In genomic region chr9:64926201-64926991, GRCm38 (mm10) we compare ENCODE assay signal across 9 mouse cellular contexts. TPM values are rescaled to one million over a fixed set of nuclear protein-coding genes. Genes with fewer than 3 reads are reported as not detected.
DNase-seq lines count a peak whose midpoint lies in the region; ATAC-seq lines count a peak whose summit lies in the region.
"Had no signal": no experiment of that assay in that cellular context is flagged by ENCODE, and none has a peak within 500 bp of the region (broad histone marks: within the 10 kb centered on the region; RNA-seq: fewer than 3 reads in every experiment).

No protein-coding gene starts in this region.

- peak; percentile 73 to 78 for DNase-seq in adrenal gland, adult (ENCODE audit: inconsistent age in 2 of 2, low spot score in 1 of 2)
- no peak for DNase-seq in adrenal gland, adult 8-10 months
- DNase-seq in 416B (ENCODE audit: low read depth), result peak; percentile 71
- peak; percentile 69 to 84 for DNase-seq in cerebellum, postnatal 25 days
- DNase-seq in left cerebral cortex, postnatal 25 days (ENCODE audit: low spot score in 2 of 2), result peak; percentile 78 to 95

- no peak overlapping the region for H3K9ac ChIP-seq in heart, embryonic 16.5 days (ENCODE audit: low read length)
- no peak overlapping the region for H3K9ac ChIP-seq in stomach, embryonic 15.5 days
- no peak overlapping the region for H3K9ac ChIP-seq in kidney, embryonic 16.5 days (replicated peaks; ENCODE audit: low read length)

- no peaks in the 10 kb centered on the region for H3K27me3 ChIP-seq in heart, embryonic 16.5 days (ENCODE audit: control insufficient read depth, insufficient read depth, low read length)
- no peaks in the 10 kb centered on the region for H3K27me3 ChIP-seq in stomach, embryonic 15.5 days (replicated peaks)
- H3K27me3 ChIP-seq in kidney, embryonic 16.5 days (ENCODE audit: insufficient read depth, low read length), result no peaks in the 10 kb centered on the region

- H3K4me1 ChIP-seq in heart, embryonic 16.5 days (ENCODE audit: control insufficient read depth, insufficient read depth, low read length), result peaks cover 23% of the 10 kb centered on the region
- H3K4me1 ChIP-seq in stomach, embryonic 15.5 days, result no peaks in the 10 kb centered on the region
- H3K4me1 ChIP-seq in kidney, embryonic 16.5 days (ENCODE audit: insufficient read depth, low read length), result no peaks in the 10 kb centered on the region; the same call in 1 of the 2 replicates

- H3K36me3 ChIP-seq in heart, embryonic 16.5 days (ENCODE audit: control insufficient read depth, insufficient read depth), result no peaks in the 10 kb centered on the region
- H3K36me3 ChIP-seq in stomach, embryonic 15.5 days, result no peaks in the 10 kb centered on the region
- no peaks in the 10 kb centered on the region for H3K36me3 ChIP-seq in kidney, embryonic 16.5 days (ENCODE audit: insufficient read depth, low read length)

- intact Hi-C loops in left cerebral cortex, postnatal 25 days (cut with DNase I), result no loop called here

- H3K27ac ChIP-seq in heart, embryonic 16.5 days (ENCODE audit: low read length), result peak overlapping the region; percentile 94
- no peak overlapping the region for H3K27ac ChIP-seq in stomach, embryonic 15.5 days
- no peak overlapping the region for H3K27ac ChIP-seq in kidney, embryonic 16.5 days (ENCODE audit: low read length)

- WGBS in heart, embryonic 16.5 days, result 47% methylated on average over 8 of the region's 8 CpGs
- WGBS in stomach, embryonic 15.5 days, result 67% methylated on average over 8 of the region's 8 CpGs
- WGBS in kidney, embryonic 16.5 days, result 74% methylated on average over 8 of the region's 8 CpGs

- no peaks in the 10 kb centered on the region for H3K9me3 ChIP-seq in heart, embryonic 16.5 days (replicated peaks; ENCODE audit: control insufficient read depth, low read length)
- no peaks in the 10 kb centered on the region for H3K9me3 ChIP-seq in stomach, embryonic 15.5 days
- no peaks in the 10 kb centered on the region for H3K9me3 ChIP-seq in kidney, embryonic 16.5 days (ENCODE audit: low read length)

- peak overlapping the region; percentile 23; the same call in 1 of the 2 replicates for H3K4me2 ChIP-seq in heart, embryonic 16.5 days (ENCODE audit: low read depth, low read length)
- H3K4me2 ChIP-seq in stomach, embryonic 15.5 days, result no peak overlapping the region
- H3K4me2 ChIP-seq in kidney, embryonic 16.5 days (replicated peaks; ENCODE audit: low read depth, low read length), result no peak overlapping the region

- peak; percentile 93 for ATAC-seq in heart, embryonic 16.5 days (replicated peaks; ENCODE audit: extremely low read depth, insufficient read depth, low FRiP score)
- ATAC-seq in stomach, embryonic 15.5 days (ENCODE audit: insufficient read depth, low FRiP score, low read depth), result peak; percentile 66; the same call in 1 of the 2 replicates
- ATAC-seq in kidney, embryonic 16.5 days (ENCODE audit: low FRiP score, low TSS enrichment), result no peak

- H3K4me3 ChIP-seq in heart, embryonic 16.5 days (ENCODE audit: low read length), result no peak overlapping the region
- no peak overlapping the region for H3K4me3 ChIP-seq in stomach, embryonic 15.5 days (replicated peaks)
- no peak overlapping the region for H3K4me3 ChIP-seq in kidney, embryonic 16.5 days (ENCODE audit: low read length)

RNA-seq across cellular contexts. Expression of gene Slc24a1, which starts 25.0 kb away (rescaled TPM):
- not detected for total RNA-seq in adrenal gland, adult 8-10 months (2022)
- 0.04 TPM in 1 of 2 replicates, not detected in the other for polyA plus RNA-seq in heart, embryonic 16.5 days (2015; fragmentation: Nextera tagmentation; extraction: Ambion mirVana)
- total RNA-seq in left cerebral cortex, postnatal 25 days (2021), result under 1 TPM; 0.14 to 0.18 TPM
- polyA plus RNA-seq in stomach, embryonic 15.5 days (2015; fragmentation: Nextera tagmentation; extraction: Ambion mirVana), result 0.03 and 0.08 TPM in 2 replicates
- 0.08 TPM in 1 of 2 replicates, not detected in the other for polyA plus RNA-seq in kidney, embryonic 16.5 days (2015; fragmentation: Nextera tagmentation; extraction: Ambion mirVana)
- polyA plus RNA-seq: C2C12 had no signal

RNA-seq across cellular contexts. Expression of gene Ints14, which starts 34.3 kb away (rescaled TPM):
- total RNA-seq in adrenal gland, adult 8-10 months (2022), result 10 to 100 TPM; 27.2 to 31.9 (median 28.8) TPM
- 36.0 and 38.8 TPM in 2 replicates for polyA plus RNA-seq in heart, embryonic 16.5 days (2015; fragmentation: Nextera tagmentation; extraction: Ambion mirVana)
- 10 to 100 TPM; 22.4 to 23.7 TPM for total RNA-seq in left cerebral cortex, postnatal 25 days (2021)
- polyA plus RNA-seq in stomach, embryonic 15.5 days (2015; fragmentation: Nextera tagmentation; extraction: Ambion mirVana), result 41.5 and 50.0 TPM in 2 replicates
- 59.8 and 66.8 TPM in 2 replicates for polyA plus RNA-seq in kidney, embryonic 16.5 days (2015; fragmentation: Nextera tagmentation; extraction: Ambion mirVana)
